Mouse (Mus musculus) B cell, adult 2 months (primary cell): ENCODE data around the gene Pxn.
A peak's percentile ranks its signal among the peaks of the same experiment; 100 is the strongest.

ENCODE experiments used
- DNase-seq, 2 experiments: peaks; one replicate each; pipeline ENCODE4 v3.0.0; 2022

The Pxn gene

DNA sequence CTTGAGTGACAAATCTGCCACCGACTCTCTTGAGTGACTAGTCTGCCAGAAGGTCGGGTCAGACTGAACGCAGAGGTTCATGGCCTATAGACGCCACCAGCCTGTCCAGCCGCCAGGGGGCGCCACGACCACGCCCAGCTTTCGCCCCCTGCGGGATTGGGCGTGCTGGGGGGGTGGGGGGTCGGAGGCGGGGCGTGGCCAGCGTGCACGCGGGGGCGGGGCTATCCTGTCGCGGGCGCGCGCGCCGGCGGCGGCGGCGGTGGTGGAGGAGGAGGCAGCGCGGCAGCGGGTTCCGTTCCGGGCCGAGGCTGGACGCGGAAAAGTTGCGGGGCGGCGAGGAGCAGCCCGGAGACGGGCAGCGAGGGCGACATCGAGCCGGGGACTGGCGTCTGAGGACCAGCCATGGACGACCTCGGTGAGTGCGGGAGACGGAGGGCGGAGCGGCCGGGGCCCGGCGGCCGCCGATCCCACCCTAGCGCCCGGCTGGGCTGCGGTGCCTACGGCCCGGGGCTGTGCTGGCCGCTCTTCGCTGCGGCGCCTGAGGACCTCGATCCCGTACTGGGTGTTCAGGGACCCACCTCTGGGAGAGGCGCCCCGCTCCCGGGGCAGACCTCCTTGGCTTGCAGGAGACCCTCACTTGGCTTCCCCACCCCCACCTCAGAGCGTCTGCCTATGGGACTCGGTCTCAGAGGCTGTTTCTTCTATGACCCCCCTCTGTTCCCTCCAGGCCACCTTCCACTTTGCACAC, at the start of gene Pxn:
Gene Pxn (plus strand): TSS at position 223 of the 748 bp plus-strand sequence.
- DNase-seq: peak; percentile 98 to 99

DNA sequence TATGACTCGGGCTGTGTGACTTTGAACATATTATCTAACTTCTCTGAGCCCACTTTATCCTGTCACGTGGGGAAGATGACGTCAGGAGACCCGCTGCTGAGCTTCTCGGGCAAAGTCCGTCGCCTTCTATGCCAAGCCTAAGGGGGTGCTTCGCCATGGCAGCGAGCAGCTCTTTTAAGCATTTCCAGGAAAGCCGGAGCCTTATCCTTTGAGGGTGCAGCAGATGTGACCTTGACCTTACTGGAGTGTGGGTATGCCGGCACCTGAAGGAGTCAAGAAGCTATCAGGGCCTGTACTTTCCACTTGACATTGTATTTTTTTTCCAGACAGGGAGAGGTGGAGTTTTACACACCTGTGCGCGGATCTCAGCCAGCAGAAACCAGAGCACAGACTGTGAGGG, 47.6 kb upstream of the Pxn start:
- DNase-seq: no peak

DNA sequence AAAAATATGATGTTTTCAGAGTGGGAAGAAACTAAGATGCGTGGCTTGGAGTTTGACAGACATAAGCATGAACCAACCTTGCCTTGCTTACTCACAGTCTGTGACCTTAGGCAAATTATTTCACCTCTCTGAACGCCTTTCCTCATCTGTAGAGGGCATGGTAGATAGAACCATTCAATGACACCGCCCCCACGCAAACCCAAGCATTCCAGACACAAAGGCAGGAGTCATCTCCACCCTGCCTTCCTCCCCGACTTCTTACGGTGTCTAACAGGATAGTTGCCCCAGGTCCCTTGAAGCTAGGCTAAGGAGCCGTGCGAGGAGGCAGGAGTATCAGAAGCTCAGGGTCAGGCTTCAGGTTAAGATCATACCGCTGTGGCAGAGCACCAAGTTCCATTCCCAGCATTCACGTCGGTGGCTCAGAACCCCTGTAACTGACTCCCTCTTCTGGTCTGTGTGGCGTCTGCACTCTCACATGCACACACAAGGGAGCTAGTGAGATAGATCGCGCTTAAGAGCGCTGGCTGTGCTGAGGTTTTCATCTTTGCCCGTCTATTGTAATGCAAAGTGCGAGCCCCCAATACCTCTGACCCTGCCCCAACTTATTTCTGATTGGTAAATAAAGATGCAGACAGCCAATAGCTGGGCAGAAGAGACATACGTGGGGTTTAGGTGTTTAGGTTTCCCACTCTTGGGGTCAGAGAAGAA, 41.9 kb upstream of the Pxn start:
- no peak for DNase-seq

GRCm38 (mm10) chr5:115465642-115466420, 40.6 kb upstream of the Pxn start, which contains the start of gene Pla2g1b:
Gene Pla2g1b, plus strand, starts transcription at chr5:115466262.
- no peak for DNase-seq

DNA sequence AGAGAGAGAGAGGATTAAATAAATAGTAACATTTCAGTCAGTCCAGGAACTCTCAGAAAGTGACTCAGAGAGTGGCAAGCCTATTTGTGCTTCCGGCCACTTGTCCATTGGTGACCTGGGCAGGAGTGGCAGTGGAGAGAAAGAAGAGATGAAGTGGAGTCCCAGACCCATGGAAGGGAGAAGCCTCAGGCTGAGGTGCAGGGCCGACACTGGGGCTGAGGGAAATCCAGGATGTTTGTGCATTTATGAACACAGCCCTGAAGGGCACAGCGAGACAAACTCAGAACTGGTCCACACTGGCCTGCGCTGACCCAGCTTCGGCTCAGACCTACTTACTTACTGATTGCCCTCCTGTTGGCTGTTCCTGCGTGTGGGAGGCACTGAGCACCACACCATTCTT, 36.7 kb upstream of the Pxn start:
- DNase-seq: no peak

DNA sequence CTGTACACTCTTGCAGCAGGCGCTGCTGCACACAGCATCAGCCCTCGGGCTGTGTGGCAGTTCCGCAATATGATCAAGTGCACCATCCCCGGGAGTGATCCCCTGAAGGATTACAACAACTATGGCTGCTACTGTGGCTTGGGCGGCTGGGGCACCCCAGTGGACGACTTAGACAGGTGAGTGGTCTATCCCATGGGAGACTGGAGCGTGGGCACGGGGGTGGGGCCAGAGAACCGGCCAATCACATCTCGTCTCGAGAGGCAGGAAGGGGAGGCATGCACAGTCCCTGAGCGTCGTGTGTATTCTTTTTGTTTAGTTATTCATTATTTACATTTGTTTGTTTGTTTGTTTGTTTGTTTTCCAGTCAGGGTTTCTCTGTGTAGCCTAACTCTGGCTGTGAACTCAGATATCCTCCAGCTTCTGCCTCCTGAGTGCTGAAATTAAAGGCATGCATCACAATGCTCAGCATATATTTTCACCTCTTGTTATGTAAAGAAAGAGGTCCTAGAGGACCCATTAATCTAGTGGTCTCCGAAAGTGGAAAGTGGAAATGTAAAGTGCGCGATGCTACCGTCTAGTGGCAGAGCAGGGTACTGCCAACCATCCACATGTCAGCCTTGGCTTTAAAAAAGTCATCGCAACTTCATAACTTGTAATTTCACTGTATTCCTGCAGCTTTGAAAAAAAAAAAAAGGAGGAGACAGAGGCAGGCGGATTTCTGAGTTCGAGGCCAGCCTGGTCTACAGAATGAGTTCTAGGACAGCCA, 35.5 kb upstream of the Pxn start:
- DNase-seq: peak; percentile 79

DNA sequence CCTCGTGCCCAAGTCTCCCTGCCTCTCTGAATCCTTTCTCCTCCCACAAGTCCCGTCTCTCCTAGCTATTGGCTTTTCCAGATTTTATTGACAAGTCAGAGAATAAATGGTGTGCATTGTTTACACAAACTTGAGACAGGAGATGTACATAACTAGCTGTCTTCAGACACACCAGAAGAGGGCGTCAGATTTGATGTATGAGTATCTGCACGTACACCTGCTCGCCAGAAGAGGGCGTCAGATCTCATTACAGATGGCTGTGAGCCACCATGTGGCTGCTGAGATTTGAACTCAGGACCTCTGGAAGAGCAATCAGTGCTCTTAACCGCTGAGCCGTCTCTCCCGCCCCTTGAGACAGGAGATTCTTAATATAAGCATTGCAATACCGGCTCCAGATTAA, 33.3 kb upstream of the Pxn start:
- no peak for DNase-seq

DNA sequence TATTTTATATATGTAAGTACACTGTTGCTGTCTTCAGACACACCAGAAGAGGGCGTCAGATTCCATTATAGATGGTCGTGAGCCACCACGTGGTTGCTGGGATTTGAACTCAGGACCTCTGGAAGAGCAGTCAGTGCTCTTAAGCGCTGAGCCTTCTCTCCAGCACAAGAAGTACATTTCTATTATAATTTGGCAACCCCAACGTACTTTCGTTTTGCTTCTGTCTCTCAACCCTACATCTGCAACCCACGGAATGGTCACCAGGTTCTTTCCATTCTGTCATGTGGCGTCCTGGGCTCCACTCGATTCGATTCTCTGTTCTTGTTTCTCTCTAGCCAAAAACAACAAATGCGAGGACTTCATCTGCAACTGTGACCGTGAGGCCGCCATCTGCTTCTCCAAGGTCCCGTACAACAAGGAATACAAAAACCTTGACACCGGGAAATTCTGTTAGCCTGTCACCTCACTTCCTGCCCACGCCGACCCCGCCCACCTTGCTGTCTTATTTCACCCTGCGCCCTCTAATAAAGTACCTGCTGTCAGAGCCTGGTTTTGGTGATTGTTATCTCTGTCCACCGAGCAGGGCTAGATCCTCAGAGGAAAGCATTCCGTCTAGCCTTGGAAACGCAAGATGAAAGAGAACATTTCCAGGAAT, 32.2 kb upstream of the Pxn start:
- DNase-seq: peak in 1 of 2 experiments; percentile 22

- peak in 1 of 2 experiments; percentile 32 for DNase-seq
Observed at GRCm38 (mm10) chr5:115475337-115476106, 31.0 kb upstream of the Pxn start.

DNA sequence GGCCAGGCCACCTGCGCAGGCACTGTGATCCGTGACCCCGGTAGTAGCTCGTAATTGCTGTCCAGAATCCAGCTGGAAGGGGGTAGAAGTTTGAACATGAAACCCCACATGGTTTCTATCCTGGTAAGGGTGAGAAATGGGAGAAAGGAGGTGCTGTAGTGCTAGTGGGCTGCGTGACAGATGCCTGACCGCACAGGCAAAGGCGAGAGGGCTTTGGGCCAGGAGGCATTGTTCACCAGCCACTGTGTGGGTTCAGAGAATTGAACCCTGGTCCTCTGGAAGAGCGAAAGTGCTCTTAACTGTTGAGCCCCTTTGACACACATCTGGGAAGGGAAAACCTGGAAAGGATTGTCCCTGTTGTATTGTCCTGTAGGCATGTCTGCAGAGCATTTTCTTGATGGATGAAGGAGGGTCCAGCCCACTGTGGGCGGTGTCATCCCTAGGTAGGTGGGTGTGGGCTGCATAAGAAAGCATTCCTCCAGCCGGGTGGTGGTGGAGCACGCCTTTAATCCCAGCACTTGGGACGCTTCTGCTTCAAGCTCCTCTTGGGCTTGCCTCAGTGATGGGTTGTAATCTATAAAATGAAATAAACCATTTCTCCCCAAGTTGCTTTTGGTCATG, 30.3 kb upstream of the Pxn start:
- DNase-seq: no peak

DNA sequence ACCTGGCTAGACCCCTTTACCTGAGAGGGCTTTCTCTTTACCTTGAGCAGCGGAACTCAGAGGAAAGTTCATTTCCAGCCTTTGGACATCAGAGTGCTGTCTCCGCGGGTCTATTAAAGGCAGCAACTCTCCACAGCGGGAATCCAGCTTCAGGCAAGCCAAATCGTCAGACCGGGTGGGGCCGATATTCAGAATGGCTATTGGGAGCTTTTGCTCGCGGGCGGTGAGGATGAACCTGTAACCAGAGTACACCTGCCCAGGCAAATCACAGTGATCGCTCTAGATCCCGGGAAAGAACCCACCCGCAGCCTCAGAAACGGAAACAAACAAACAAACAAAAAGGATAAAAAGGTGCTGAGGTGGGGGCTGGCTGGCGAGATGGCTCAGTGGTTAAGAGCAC, 26.9 kb upstream of the Pxn start:
- no peak for DNase-seq

- DNase-seq: peak; percentile 46 to 47
Observed at GRCm38 (mm10) chr5:115480101-115480500, 26.4 kb upstream of the Pxn start.

DNA sequence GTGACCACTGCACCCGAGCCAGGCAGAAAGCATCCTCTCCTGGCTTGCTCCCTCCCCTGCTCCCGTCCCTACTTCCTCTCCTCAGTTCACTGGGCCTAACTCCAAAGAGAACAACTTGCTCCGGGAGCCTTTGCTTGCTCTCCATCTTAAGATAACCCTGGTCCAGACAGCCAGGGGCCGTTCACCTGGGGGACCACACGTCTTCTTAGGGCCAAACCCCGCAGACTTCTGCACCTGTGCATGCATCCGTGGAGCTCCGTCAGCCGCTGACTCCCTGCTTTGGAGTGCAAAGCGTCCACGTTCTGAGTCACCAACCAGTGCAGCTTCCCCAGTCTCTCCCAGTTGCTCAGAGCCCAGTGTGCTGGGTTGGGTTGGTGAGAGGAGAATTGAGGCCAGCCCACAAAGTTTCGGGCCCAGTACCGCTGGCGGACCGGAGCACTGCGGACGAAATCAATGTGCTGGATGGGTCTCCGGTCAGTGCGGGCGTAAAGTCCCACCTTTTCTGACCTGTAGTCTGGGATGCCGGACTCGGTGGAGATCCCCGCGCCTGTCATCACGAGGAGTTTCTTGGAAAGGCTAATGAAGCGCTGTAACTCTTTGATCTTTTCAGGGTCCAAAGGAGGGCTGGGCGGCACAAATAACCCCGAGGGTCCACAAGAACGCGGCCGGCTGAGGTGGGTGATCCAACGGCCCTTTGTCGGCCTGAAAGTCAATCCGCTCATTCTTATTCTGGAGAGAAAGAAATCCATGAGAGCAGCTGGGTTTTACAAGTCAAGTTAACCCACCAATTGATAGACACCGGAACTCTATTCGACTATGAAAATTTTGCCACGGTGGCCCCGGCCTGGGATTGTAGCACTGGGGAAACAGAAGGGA, 23.8 kb upstream of the Pxn start:
- DNase-seq: no peak

DNA sequence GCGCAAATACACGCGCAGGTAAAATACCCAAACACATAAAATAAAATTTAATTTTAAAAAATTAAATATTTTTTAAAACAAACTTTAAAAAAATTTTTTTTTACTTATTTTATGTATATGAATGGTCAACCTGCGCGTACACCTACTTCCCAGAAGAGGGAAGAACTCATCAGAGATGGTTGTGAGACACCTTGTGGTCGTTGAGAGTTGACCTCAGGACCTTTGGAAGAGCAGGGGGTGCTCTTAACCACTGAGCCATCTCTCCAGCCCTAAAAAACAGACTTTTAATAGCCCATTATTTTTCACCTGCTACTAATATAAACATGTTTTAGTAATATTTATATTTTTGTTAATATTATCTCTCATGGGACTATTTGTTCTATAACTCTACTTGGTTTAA, 23.1 kb upstream of the Pxn start:
- DNase-seq: no peak

- DNase-seq: peak; percentile 67 to 72
Observed at GRCm38 (mm10) chr5:115483947-115484920, 22.2 kb upstream of the Pxn start, which contains the start of gene Sirt4. Gene Sirt4, minus strand, starts transcription at chr5:115484725.

GRCm38 (mm10) chr5:115484996-115485395, 21.5 kb upstream of the Pxn start:
- DNase-seq: no peak

DNA sequence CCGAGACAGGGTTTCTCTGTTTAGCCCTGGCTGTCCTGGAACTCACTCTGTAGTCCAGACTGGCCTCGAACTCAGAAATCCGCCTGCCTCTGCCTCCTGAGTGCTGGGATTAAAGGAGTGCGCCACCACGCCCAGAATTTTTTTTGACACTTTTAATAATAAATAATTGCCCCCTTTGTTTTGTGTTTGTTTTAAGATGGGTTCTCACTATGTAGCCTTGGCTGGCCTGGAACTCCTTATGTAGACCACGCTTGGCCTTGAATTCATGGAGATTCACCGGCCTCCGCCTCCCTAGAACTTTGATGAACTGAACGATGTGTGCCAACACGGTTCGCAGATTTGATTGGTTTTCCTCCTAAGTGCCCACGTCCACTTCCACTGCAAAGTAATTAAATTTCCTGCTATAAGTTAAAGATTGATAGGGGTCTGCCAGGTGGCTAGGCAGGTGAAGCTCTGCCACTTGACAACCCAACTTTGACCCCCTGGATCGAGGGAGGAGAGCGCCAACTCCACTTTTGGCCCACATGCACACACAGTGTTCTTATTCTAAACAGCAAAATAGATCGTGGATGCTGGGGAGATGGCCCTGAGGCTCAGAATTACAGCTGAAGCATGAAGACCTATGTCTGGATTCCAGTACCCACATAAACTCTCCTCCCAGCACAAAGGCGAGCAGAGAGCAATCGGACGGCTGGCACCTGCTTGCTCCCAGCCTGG, 20.8 kb upstream of the Pxn start:
- DNase-seq: no peak

- no peak for DNase-seq
Observed at GRCm38 (mm10) chr5:115486726-115487125, 19.8 kb upstream of the Pxn start.
